In genomic region chr2:104099946-104100345, GRCm38 (mm10) we compare ENCODE assay signal across 41 mouse cellular contexts. TPM values are rescaled to one million over a fixed set of nuclear protein-coding genes. Genes with fewer than 3 reads are reported as not detected.
A peak's percentile ranks its signal among the peaks of the same experiment; 100 is the strongest.
DNase-seq lines count a peak whose midpoint lies in the region; ATAC-seq and TF ChIP-seq lines count a peak whose summit lies in the region.
"Had no signal": no experiment of that assay in that cellular context is flagged by ENCODE, and none has a peak within 500 bp of the region (broad histone marks: within the 10 kb centered on the region; RNA-seq: fewer than 3 reads in every experiment).

No protein-coding gene starts in this region.

- intact Hi-C loops in heart, adult 2 months (cut with DNase I), result no loop called here

- 46% methylated on average over 1 of the region's 1 CpGs for WGBS in heart, embryonic 13.5 days
- 63% methylated on average over 1 of the region's 1 CpGs for WGBS in heart, adult 2 months
- WGBS in liver, embryonic 12.5 days (ENCODE audit: insufficient replicate concordance), result 37% methylated on average over 1 of the region's 1 CpGs
- 52% methylated on average over 1 of the region's 1 CpGs for WGBS in liver, postnatal 0 days (ENCODE audit: insufficient replicate concordance)

- H3K79me2 ChIP-seq in heart, adult 2 months (replicated peaks; ENCODE audit: control insufficient read depth, insufficient read depth, low read length), result no peaks in the 10 kb centered on the region

- no peak for TF ChIP-seq EP300 in heart, adult 2 months (IDR thresholded peaks at IDR 0.05; ENCODE audit: insufficient read depth, low read depth, low read length)
- TF ChIP-seq EP300 in liver, postnatal 0 days (IDR thresholded peaks at IDR 0.05; ENCODE audit: low read depth), result peak; percentile 26; the same call in 1 of the 2 replicates

- no peak for DNase-seq in heart, adult 2 months
- no peak for DNase-seq in liver, postnatal 0 days
- DNase-seq in layer of hippocampus, adult 18-20 months (ENCODE audit: low spot score in 2 of 2), result no peak
- no peak for DNase-seq in left cerebral cortex, adult 18-20 months (ENCODE audit: low spot score in 2 of 2)
- DNase-seq: adrenal gland, adult 2 months; adrenal gland, postnatal 36 days; B cell, adult 2 months; cerebellum, adult 18-20 months; cerebellum, postnatal 10 days; gastrocnemius, postnatal 25 days; heart, adult 18-20 months; heart, postnatal 10 days; kidney, postnatal 25 days; layer of hippocampus, postnatal 36 days; thymus, postnatal 4 days had no signal

- H3K36me3 ChIP-seq in heart, embryonic 13.5 days, result peaks cover 9% of the 10 kb centered on the region
- peaks cover 3% of the 10 kb centered on the region for H3K36me3 ChIP-seq in heart, adult 2 months (ENCODE audit: control insufficient read depth, insufficient read depth, low read length)
- H3K36me3 ChIP-seq in liver, embryonic 12.5 days, result peaks cover 18% of the 10 kb centered on the region
- 0 out of 2 replicates have a peak, but pooled peaks cover 2% of the 10 kb centered on the region for H3K36me3 ChIP-seq in liver, postnatal 0 days (replicated peaks; ENCODE audit: insufficient read depth, low read length)
- H3K36me3 ChIP-seq: forebrain, embryonic 10.5 days; forebrain, embryonic 15.5 days; limb, embryonic 10.5 days; limb, embryonic 15.5 days; lung, embryonic 15.5 days; midbrain, embryonic 12.5 days had no signal

- TF ChIP-seq POLR2A in heart, adult 2 months (IDR thresholded peaks at IDR 0.05; ENCODE audit: insufficient read depth, low read depth, low read length), result no peak

- no peaks in the 10 kb centered on the region for H3K27me3 ChIP-seq in heart, embryonic 13.5 days (replicated peaks)
- H3K27me3 ChIP-seq in heart, adult 2 months (ENCODE audit: control insufficient read depth, insufficient read depth, low read length), result no peaks in the 10 kb centered on the region
- H3K27me3 ChIP-seq in liver, embryonic 12.5 days (replicated peaks), result no peaks in the 10 kb centered on the region
- no peaks in the 10 kb centered on the region for H3K27me3 ChIP-seq in liver, postnatal 0 days (ENCODE audit: insufficient read depth, low read length)
- H3K27me3 ChIP-seq: forebrain, embryonic 15.5 days; limb, embryonic 15.5 days; lung, embryonic 15.5 days; midbrain, embryonic 12.5 days had no signal

- TF ChIP-seq CTCF in heart, adult 2 months (IDR thresholded peaks at IDR 0.05), result no peak
- no peak for TF ChIP-seq CTCF in liver, postnatal 0 days (IDR thresholded peaks at IDR 0.05; ENCODE audit: low read depth)

- H3K4me1 ChIP-seq in heart, embryonic 13.5 days, result peaks cover 58% of the 10 kb centered on the region
- H3K4me1 ChIP-seq in heart, adult 2 months (ENCODE audit: control insufficient read depth, insufficient read depth, low read length), result peaks cover 12% of the 10 kb centered on the region
- H3K4me1 ChIP-seq in liver, embryonic 12.5 days, result peaks cover 86% of the 10 kb centered on the region
- H3K4me1 ChIP-seq in liver, postnatal 0 days (ENCODE audit: insufficient read depth), result peaks cover 33% of the 10 kb centered on the region

- H3K9me3 ChIP-seq in heart, embryonic 13.5 days, result no peaks in the 10 kb centered on the region
- no peaks in the 10 kb centered on the region for H3K9me3 ChIP-seq in liver, embryonic 12.5 days (replicated peaks)
- H3K9me3 ChIP-seq in liver, postnatal 0 days (ENCODE audit: low read length), result no peaks in the 10 kb centered on the region
- H3K9me3 ChIP-seq: forebrain, embryonic 10.5 days; forebrain, embryonic 15.5 days; limb, embryonic 10.5 days; limb, embryonic 15.5 days; lung, embryonic 15.5 days; midbrain, embryonic 12.5 days had no signal

- peak overlapping the region; percentile 23 for H3K4me3 ChIP-seq in heart, embryonic 13.5 days
- H3K4me3 ChIP-seq in heart, adult 2 months, result no peak overlapping the region
- H3K4me3 ChIP-seq in liver, embryonic 12.5 days, result peak overlapping the region; percentile 1; the same call in 1 of the 2 replicates
- 0 out of 2 replicates have a peak overlapping the region, but pooled peaks have one; percentile 13 for H3K4me3 ChIP-seq in liver, postnatal 0 days (ENCODE audit: low read depth, low read length)
- H3K4me3 ChIP-seq: forebrain, embryonic 10.5 days; forebrain, embryonic 15.5 days; limb, embryonic 10.5 days; limb, embryonic 15.5 days; lung, embryonic 15.5 days; midbrain, embryonic 12.5 days had no signal

- H3K27ac ChIP-seq in heart, embryonic 13.5 days (replicated peaks), result no peak overlapping the region
- no peak overlapping the region for H3K27ac ChIP-seq in heart, adult 2 months
- peak overlapping the region; percentile 97 for H3K27ac ChIP-seq in liver, embryonic 12.5 days
- H3K27ac ChIP-seq in liver, postnatal 0 days (ENCODE audit: low read depth), result peak overlapping the region; percentile 48
- H3K27ac ChIP-seq: forebrain, embryonic 15.5 days; hindbrain, embryonic 14.5 days; limb, embryonic 10.5 days; limb, embryonic 15.5 days; lung, embryonic 15.5 days; midbrain, embryonic 12.5 days had no signal

- ATAC-seq in heart, embryonic 13.5 days (ENCODE audit: extremely low read depth, insufficient number of reproducible peaks, low FRiP score, low TSS enrichment), result no peak
- ATAC-seq in liver, embryonic 12.5 days, result no peak
- ATAC-seq in liver, postnatal 0 days, result no peak
- ATAC-seq: activated CD4-positive, CD25-positive, alpha-beta regulatory T cell, adult 4 months; forebrain, embryonic 15.5 days; intestine, postnatal 0 days had no signal

- H3K9ac ChIP-seq in heart, embryonic 13.5 days, result 0 out of 2 replicates have a peak overlapping the region, but pooled peaks have one; percentile 13
- H3K9ac ChIP-seq in heart, adult 2 months (ENCODE audit: low read depth, low read length), result no peak overlapping the region
- peak overlapping the region; percentile 9; the same call in 1 of the 2 replicates for H3K9ac ChIP-seq in liver, embryonic 12.5 days
- H3K9ac ChIP-seq in liver, postnatal 0 days (replicated peaks), result peak overlapping the region; percentile 41
- H3K9ac ChIP-seq: forebrain, embryonic 15.5 days; hindbrain, embryonic 14.5 days; limb, embryonic 15.5 days; lung, embryonic 15.5 days; midbrain, embryonic 12.5 days had no signal

- H3K4me2 ChIP-seq in heart, embryonic 13.5 days, result peak overlapping the region; percentile 76
- H3K4me2 ChIP-seq in liver, embryonic 12.5 days, result peak overlapping the region; percentile 83
- H3K4me2 ChIP-seq in liver, postnatal 0 days (ENCODE audit: low read depth, low read length), result peak overlapping the region; percentile 70
- H3K4me2 ChIP-seq: forebrain, embryonic 15.5 days; hindbrain, embryonic 14.5 days; limb, embryonic 15.5 days; lung, embryonic 15.5 days; midbrain, embryonic 12.5 days had no signal

RNA-seq across cellular contexts. Expression of gene Cd59a, which starts 4.3 kb away (rescaled TPM):
- 62.0 and 66.4 TPM in 2 replicates for polyA plus RNA-seq in heart, embryonic 13.5 days (2015; fragmentation: Nextera tagmentation; extraction: Ambion mirVana)
- total RNA-seq in heart, adult 2 months (2021), result 10 to 100 TPM; 48.9 to 53.9 TPM
- polyA plus RNA-seq in heart, adult 2 months (2012; rRNA removed), result 40.1 and 97.1 TPM in 2 replicates
- polyA plus RNA-seq in liver, embryonic 12.5 days (2016; fragmentation: Nextera tagmentation; extraction: Ambion mirVana), result 71.2 and 76.7 TPM in 2 replicates
- 73.8 and 76.9 TPM in 2 replicates for polyA plus RNA-seq in liver, postnatal 0 days (2015; fragmentation: Nextera tagmentation; extraction: Ambion mirVana)
- total RNA-seq in layer of hippocampus, adult 18-20 months (2021), result 1 to 10 TPM; 3.7 to 5.3 TPM
- total RNA-seq in left cerebral cortex, adult 18-20 months (2021), result 1 to 10 TPM; 3.9 to 6.2 TPM

RNA-seq across cellular contexts. Expression of gene A930018P22Rik, which starts 22.6 kb away (rescaled TPM):
- 0.31 and 0.67 TPM in 2 replicates for polyA plus RNA-seq in heart, embryonic 13.5 days (2015; fragmentation: Nextera tagmentation; extraction: Ambion mirVana)
- under 1 TPM; 0.48 to 0.63 TPM for total RNA-seq in heart, adult 2 months (2021)
- not detected in 2 replicates for polyA plus RNA-seq in heart, adult 2 months (2012; rRNA removed)
- polyA plus RNA-seq in liver, embryonic 12.5 days (2016; fragmentation: Nextera tagmentation; extraction: Ambion mirVana), result 0.36 and 0.77 TPM in 2 replicates
- polyA plus RNA-seq in liver, postnatal 0 days (2015; fragmentation: Nextera tagmentation; extraction: Ambion mirVana), result 0.70 and 1.3 TPM in 2 replicates
- total RNA-seq in layer of hippocampus, adult 18-20 months (2021), result under 1 TPM in 1 of 2 experiments, not detected in 1; 0.40 TPM
- total RNA-seq in left cerebral cortex, adult 18-20 months (2021), result not detected
- total RNA-seq: common myeloid progenitor, adult 5-6 weeks; hematopoietic stem cell, adult 5-6 weeks; layer of hippocampus, postnatal 36 days; left cerebral cortex, postnatal 10 days; megakaryocyte, adult 5-6 weeks had no signal
- polyA plus RNA-seq: activated CD4-positive, CD25-positive, alpha-beta regulatory T cell, adult 4 months; brain, embryonic 14.5 days; embryonic facial prominence, embryonic 11.5 days; forebrain, embryonic 10.5 days; forebrain, embryonic 15.5 days; hindbrain, embryonic 14.5 days; limb, embryonic 10.5 days; limb, embryonic 15.5 days; lung, embryonic 15.5 days; midbrain, embryonic 12.5 days; neural tube, embryonic 14.5 days; small intestine, adult 2 months; stomach, embryonic 14.5 days; thymus, postnatal 0 days had no signal

RNA-seq across cellular contexts. Expression of gene Cd59b, which starts 30.3 kb away (rescaled TPM):
- 4.7 and 6.9 TPM in 2 replicates for polyA plus RNA-seq in heart, embryonic 13.5 days (2015; fragmentation: Nextera tagmentation; extraction: Ambion mirVana)
- total RNA-seq in heart, adult 2 months (2021), result 1 to 10 TPM; 3.1 to 3.3 TPM
- polyA plus RNA-seq in heart, adult 2 months (2012; rRNA removed), result 6.9 and 19.4 TPM in 2 replicates
- 10.4 and 13.2 TPM in 2 replicates for polyA plus RNA-seq in liver, embryonic 12.5 days (2016; fragmentation: Nextera tagmentation; extraction: Ambion mirVana)
- 4.4 and 4.5 TPM in 2 replicates for polyA plus RNA-seq in liver, postnatal 0 days (2015; fragmentation: Nextera tagmentation; extraction: Ambion mirVana)
- total RNA-seq in layer of hippocampus, adult 18-20 months (2021), result 1 to 10 TPM in 1 of 2 experiments, under 1 TPM in 1; 0.66 to 1.4 TPM
- total RNA-seq in left cerebral cortex, adult 18-20 months (2021), result 1 to 10 TPM in 1 of 2 experiments, under 1 TPM in 1; 0.91 to 2.2 TPM
- total RNA-seq: megakaryocyte, adult 5-6 weeks had no signal
- polyA plus RNA-seq: activated CD4-positive, CD25-positive, alpha-beta regulatory T cell, adult 4 months had no signal

RNA-seq across cellular contexts. Expression of gene Gm10799, which starts 31.6 kb away (rescaled TPM):
- polyA plus RNA-seq in heart, embryonic 13.5 days (2015; fragmentation: Nextera tagmentation; extraction: Ambion mirVana), result not detected in 2 replicates
- total RNA-seq in heart, adult 2 months (2021), result not detected
- polyA plus RNA-seq in heart, adult 2 months (2012; rRNA removed), result not detected in 2 replicates
- not detected in 2 replicates for polyA plus RNA-seq in liver, embryonic 12.5 days (2016; fragmentation: Nextera tagmentation; extraction: Ambion mirVana)
- polyA plus RNA-seq in liver, postnatal 0 days (2015; fragmentation: Nextera tagmentation; extraction: Ambion mirVana), result not detected in 2 replicates
- not detected for total RNA-seq in layer of hippocampus, adult 18-20 months (2021)
- total RNA-seq in left cerebral cortex, adult 18-20 months (2021), result not detected
- total RNA-seq: adrenal gland, adult 2 months; adrenal gland, postnatal 36 days; common myeloid progenitor, adult 5-6 weeks; gastrocnemius, adult 18-20 months; gastrocnemius, postnatal 25 days; heart, adult 18-20 months; heart, postnatal 10 days; hematopoietic stem cell, adult 5-6 weeks; layer of hippocampus, adult 8-10 months; layer of hippocampus, postnatal 36 days; left cerebral cortex, postnatal 10 days; megakaryocyte, adult 5-6 weeks had no signal
- polyA plus RNA-seq: activated CD4-positive, CD25-positive, alpha-beta regulatory T cell, adult 4 months; adrenal gland, adult 2 months; brain, embryonic 14.5 days; embryonic facial prominence, embryonic 11.5 days; forebrain, embryonic 10.5 days; forebrain, embryonic 15.5 days; frontal cortex, adult 2 months; hindbrain, embryonic 14.5 days; intestine, postnatal 0 days; kidney, embryonic 14.5 days; limb, embryonic 10.5 days; limb, embryonic 15.5 days; lung, embryonic 15.5 days; midbrain, embryonic 12.5 days; neural tube, embryonic 14.5 days; small intestine, adult 2 months; stomach, embryonic 14.5 days; testis, adult 2 months; thymus, postnatal 0 days had no signal

RNA-seq across cellular contexts. Expression of gene Gm10912, which starts 34.3 kb away (rescaled TPM):
- not detected in 2 replicates for polyA plus RNA-seq in heart, embryonic 13.5 days (2015; fragmentation: Nextera tagmentation; extraction: Ambion mirVana)
- total RNA-seq in heart, adult 2 months (2021), result under 1 TPM; 0.14 to 0.31 TPM
- polyA plus RNA-seq in heart, adult 2 months (2012; rRNA removed), result 0.15 and 0.20 TPM in 2 replicates
- not detected in 2 replicates for polyA plus RNA-seq in liver, embryonic 12.5 days (2016; fragmentation: Nextera tagmentation; extraction: Ambion mirVana)
- polyA plus RNA-seq in liver, postnatal 0 days (2015; fragmentation: Nextera tagmentation; extraction: Ambion mirVana), result 0.11 TPM in 1 of 2 replicates, not detected in the other
- under 1 TPM; 0.25 to 0.71 TPM for total RNA-seq in layer of hippocampus, adult 18-20 months (2021)
- under 1 TPM; 0.21 to 0.44 TPM for total RNA-seq in left cerebral cortex, adult 18-20 months (2021)
- total RNA-seq: common myeloid progenitor, adult 5-6 weeks; hematopoietic stem cell, adult 5-6 weeks; megakaryocyte, adult 5-6 weeks had no signal
- polyA plus RNA-seq: activated CD4-positive, CD25-positive, alpha-beta regulatory T cell, adult 4 months; embryonic facial prominence, embryonic 11.5 days; forebrain, embryonic 10.5 days; forebrain, embryonic 15.5 days; hindbrain, embryonic 14.5 days; intestine, postnatal 0 days; kidney, embryonic 14.5 days; limb, embryonic 10.5 days; lung, embryonic 15.5 days; midbrain, embryonic 12.5 days; neural tube, embryonic 14.5 days; stomach, embryonic 14.5 days had no signal

Comparison
In these comparisons a context has a peak if more than half of its experiments do, and no peak if none do; other contexts are left out.
1. H3K27ac ChIP-seq: peak in liver, embryonic 12.5 days (single experiment) and liver, postnatal 0 days (single experiment); none in heart, embryonic 13.5 days (single experiment) and heart, adult 2 months (single experiment).
2. Peak in every context shown above with its lines, with median percentiles within 50 percentile points of each other: H3K4me2 ChIP-seq.